Mouse (Mus musculus) hindbrain, embryonic 13.5 days (tissue): Measurements from ENCODE around the gene Irf2. TPM values are rescaled to one million over a fixed set of nuclear protein-coding genes. Genes with fewer than 3 reads are reported as not detected.

Experiments
- ATAC-seq: fragments of 200-750 bp; cut with Nextera tagmentation; 2 replicates; pipeline ENCODE4 v1.8.0; 2017; ENCODE audit warnings: moderate TSS enrichment; ENCODE audit not compliant: low FRiP score
- H3K27ac ChIP-seq: fragments of 300-500 bp; sonication (generic); 2 replicates; pipeline ENCODE4 v1.5.1; 2015; ENCODE audit warnings: inconsistent platforms, mild to moderate bottlenecking, moderate library complexity
- H3K27me3 ChIP-seq: fragments of 300-500 bp; sonication (generic); 2 replicates; pipeline ENCODE4 v1.6.1; 2015; ENCODE audit warnings: mild to moderate bottlenecking, inconsistent platforms
- H3K36me3 ChIP-seq: fragments of 300-500 bp; sonication (generic); 2 replicates; pipeline ENCODE4 v1.6.1; 2015; ENCODE audit warnings: mild to moderate bottlenecking, inconsistent platforms
- H3K4me1 ChIP-seq: fragments of 300-500 bp; sonication (generic); replicated peaks from 2 replicates; pipeline ENCODE4 v1.6.1; 2015; ENCODE audit warnings: inconsistent platforms
- H3K4me2 ChIP-seq: fragments of 300-500 bp; sonication (generic); 2 replicates; pipeline ENCODE4 v1.6.1; 2015; ENCODE audit warnings: inconsistent platforms, mild to moderate bottlenecking, moderate library complexity
- H3K4me3 ChIP-seq: fragments of 300-500 bp; sonication (generic); 2 replicates; pipeline ENCODE4 v1.5.1; 2015; ENCODE audit warnings: mild to moderate bottlenecking, inconsistent platforms
- H3K9ac ChIP-seq: fragments of 300-500 bp; sonication (generic); 2 replicates; pipeline ENCODE4 v1.6.1; 2015; ENCODE audit warnings: mild to moderate bottlenecking, inconsistent platforms
- H3K9me3 ChIP-seq: fragments of 300-500 bp; sonication (generic); 2 replicates; pipeline ENCODE4 v1.6.1; 2016; ENCODE audit warnings: inconsistent platforms
- WGBS: fragments of 180-500 bp; shearing (Covaris S2); methylation state at CpG from one replicate; pipeline ENCODE4 v1.1.7; 2015; 5-methylcytosine and 5-hydroxymethylcytosine counted together
- polyA plus RNA-seq: library from polyadenylated mRNA; unstranded; fragments of >200 nt; fragmentation: Nextera tagmentation; extraction: Ambion mirVana; gene quantifications from 2 replicates; pipeline ENCODE4 v1.2.1, GENCODE M21; 2015

The Irf2 gene
- polyA plus RNA-seq, 1 experiment from 2014 or later: 9.3 TPM

- H3K4me1 ChIP-seq: peaks cover 7% of the 10 kb centered on the region
- no peak overlapping the region for H3K4me2 ChIP-seq
- WGBS: 94% methylated on average over 4 of the region's 4 CpGs
- peaks cover 8% of the 10 kb centered on the region for H3K36me3 ChIP-seq
- no peaks in the 10 kb centered on the region for H3K27me3 ChIP-seq
- no peak for ATAC-seq
- no peak overlapping the region for H3K9ac ChIP-seq
- H3K9me3 ChIP-seq: no peaks in the 10 kb centered on the region
- no peak overlapping the region for H3K4me3 ChIP-seq
- H3K27ac ChIP-seq: no peak overlapping the region
These were observed 73.4 kb downstream of the Irf2 start for GRCm38 (mm10) chr8:46812966-46813365.

GRCm38 (mm10) chr8:46818106-46818989, 78.8 kb downstream of the Irf2 start:
- no peak overlapping the region for H3K4me3 ChIP-seq
- no peak for ATAC-seq
- 79% methylated on average over 14 of the region's 14 CpGs for WGBS
- H3K27ac ChIP-seq: no peak overlapping the region; the same call in 1 of the 2 replicates
- no peaks in the 10 kb centered on the region for H3K9me3 ChIP-seq
- H3K4me1 ChIP-seq: peaks cover 8% of the 10 kb centered on the region
- no peak overlapping the region for H3K9ac ChIP-seq
- H3K36me3 ChIP-seq: peaks cover 6% of the 10 kb centered on the region
- no peak overlapping the region for H3K4me2 ChIP-seq
- no peaks in the 10 kb centered on the region for H3K27me3 ChIP-seq

GRCm38 (mm10) chr8:46818990-46819288, 79.4 kb downstream of the Irf2 start:
- no peak overlapping the region for H3K4me3 ChIP-seq
- no peak overlapping the region for H3K9ac ChIP-seq
- no peaks in the 10 kb centered on the region for H3K27me3 ChIP-seq
- no peak for ATAC-seq
- H3K4me2 ChIP-seq: no peak overlapping the region
- H3K27ac ChIP-seq: no peak overlapping the region
- peaks cover 12% of the 10 kb centered on the region for H3K36me3 ChIP-seq
- WGBS: 50% methylated on average over 2 of the region's 2 CpGs
- H3K9me3 ChIP-seq: no peaks in the 10 kb centered on the region
- peaks cover 4% of the 10 kb centered on the region; the same call in 1 of the 2 replicates for H3K4me1 ChIP-seq

GRCm38 (mm10) chr8:46828734-46829413, 89.3 kb downstream of the Irf2 start:
- H3K4me3 ChIP-seq: no peak overlapping the region
- H3K9ac ChIP-seq: no peak overlapping the region
- peaks cover 5% of the 10 kb centered on the region for H3K36me3 ChIP-seq
- no peaks in the 10 kb centered on the region for H3K27me3 ChIP-seq
- no peaks in the 10 kb centered on the region for H3K9me3 ChIP-seq
- ATAC-seq: no peak
- no peak overlapping the region for H3K27ac ChIP-seq
- no peaks in the 10 kb centered on the region for H3K4me1 ChIP-seq
- no peak overlapping the region for H3K4me2 ChIP-seq
- 82% methylated on average over 7 of the region's 7 CpGs for WGBS

GRCm38 (mm10) chr8:46829414-46830111, 90.0 kb downstream of the Irf2 start:
- Histone ChIP-seq H3K36me3 (no peaks in the 10 kb centered on the region), H3K9me3 (no peaks in the 10 kb centered on the region), H3K4me3 (no peak overlapping the region), H3K4me2 (no peak overlapping the region), H3K9ac (no peak overlapping the region), H3K27me3 (no peaks in the 10 kb centered on the region), H3K27ac (no peak overlapping the region), H3K4me1 (no peaks in the 10 kb centered on the region)
- ATAC-seq: no peak
- WGBS: 63% methylated on average over 6 of the region's 6 CpGs

GRCm38 (mm10) chr8:46830112-46830855, 90.8 kb downstream of the Irf2 start:
- no peak overlapping the region for H3K4me2 ChIP-seq
- H3K9me3 ChIP-seq: no peaks in the 10 kb centered on the region
- no peaks in the 10 kb centered on the region for H3K27me3 ChIP-seq
- 89% methylated on average over 11 of the region's 11 CpGs for WGBS
- H3K4me3 ChIP-seq: no peak overlapping the region
- no peak for ATAC-seq
- H3K4me1 ChIP-seq: no peaks in the 10 kb centered on the region
- H3K27ac ChIP-seq: no peak overlapping the region
- H3K36me3 ChIP-seq: no peaks in the 10 kb centered on the region
- H3K9ac ChIP-seq: no peak overlapping the region

GRCm38 (mm10) chr8:46831916-46832315, 92.4 kb downstream of the Irf2 start:
- Histone ChIP-seq H3K36me3 (no peaks in the 10 kb centered on the region), H3K4me3 (no peak overlapping the region), H3K4me1 (no peaks in the 10 kb centered on the region), H3K4me2 (no peak overlapping the region), H3K9ac (no peak overlapping the region), H3K27me3 (no peaks in the 10 kb centered on the region), H3K9me3 (no peaks in the 10 kb centered on the region), H3K27ac (no peak overlapping the region)
- 90% methylated on average over 5 of the region's 5 CpGs for WGBS
- no peak for ATAC-seq

- Histone ChIP-seq H3K4me3 (no peak overlapping the region), H3K9me3 (no peaks in the 10 kb centered on the region), H3K36me3 (no peaks in the 10 kb centered on the region), H3K4me1 (no peaks in the 10 kb centered on the region), H3K27me3 (no peaks in the 10 kb centered on the region), H3K9ac (no peak overlapping the region), H3K27ac (no peak overlapping the region), H3K4me2 (no peak overlapping the region)
- ATAC-seq: no peak
- 95% methylated on average over 3 of the region's 3 CpGs for WGBS
These were observed 92.9 kb downstream of the Irf2 start for GRCm38 (mm10) chr8:46832399-46832798.

GRCm38 (mm10) chr8:46833763-46834162, 94.2 kb downstream of the Irf2 start:
- no peaks in the 10 kb centered on the region for H3K9me3 ChIP-seq
- H3K27ac ChIP-seq: no peak overlapping the region
- peaks cover 2% of the 10 kb centered on the region; the same call in 1 of the 2 replicates for H3K36me3 ChIP-seq
- H3K9ac ChIP-seq: no peak overlapping the region
- no peak overlapping the region for H3K4me2 ChIP-seq
- no peak overlapping the region for H3K4me3 ChIP-seq
- no peaks in the 10 kb centered on the region for H3K4me1 ChIP-seq
- no peak for ATAC-seq
- H3K27me3 ChIP-seq: no peaks in the 10 kb centered on the region
- 61% methylated on average over 4 of the region's 4 CpGs for WGBS

- H3K27ac ChIP-seq: no peak overlapping the region
- H3K9ac ChIP-seq: no peak overlapping the region
- peaks cover 9% of the 10 kb centered on the region; the same call in 1 of the 2 replicates for H3K36me3 ChIP-seq
- no peak overlapping the region for H3K4me2 ChIP-seq
- 88% methylated on average over 3 of the region's 3 CpGs for WGBS
- H3K9me3 ChIP-seq: no peaks in the 10 kb centered on the region
- H3K27me3 ChIP-seq: no peaks in the 10 kb centered on the region
- H3K4me3 ChIP-seq: no peak overlapping the region
- ATAC-seq: no peak
- no peaks in the 10 kb centered on the region for H3K4me1 ChIP-seq
These were observed 94.9 kb downstream of the Irf2 start for GRCm38 (mm10) chr8:46834440-46834839.

- Histone ChIP-seq H3K4me1 (no peaks in the 10 kb centered on the region), H3K27me3 (no peaks in the 10 kb centered on the region), H3K9ac (no peak overlapping the region), H3K36me3 (peaks cover 12% of the 10 kb centered on the region; the same call in 1 of the 2 replicates), H3K4me3 (no peak overlapping the region), H3K4me2 (no peak overlapping the region), H3K27ac (no peak overlapping the region), H3K9me3 (no peaks in the 10 kb centered on the region)
- ATAC-seq: no peak
- WGBS: 84% methylated on average over 8 of the region's 8 CpGs
These were observed 96.6 kb downstream of the Irf2 start for GRCm38 (mm10) chr8:46836011-46836652.
